Mouse (Mus musculus): ENCODE data around the gene Nalcn.
A peak's percentile ranks its signal among the peaks of the same experiment; 100 is the strongest.

The Nalcn gene

GRCm38 (mm10) chr14:123626501-123627179 lies at the start of gene Nalcn:
Nalcn (minus strand) TSS chr14:123627144.
- peak; percentile 76 for DNase-seq (ENCODE audit: low read depth, low spot score)

DNA sequence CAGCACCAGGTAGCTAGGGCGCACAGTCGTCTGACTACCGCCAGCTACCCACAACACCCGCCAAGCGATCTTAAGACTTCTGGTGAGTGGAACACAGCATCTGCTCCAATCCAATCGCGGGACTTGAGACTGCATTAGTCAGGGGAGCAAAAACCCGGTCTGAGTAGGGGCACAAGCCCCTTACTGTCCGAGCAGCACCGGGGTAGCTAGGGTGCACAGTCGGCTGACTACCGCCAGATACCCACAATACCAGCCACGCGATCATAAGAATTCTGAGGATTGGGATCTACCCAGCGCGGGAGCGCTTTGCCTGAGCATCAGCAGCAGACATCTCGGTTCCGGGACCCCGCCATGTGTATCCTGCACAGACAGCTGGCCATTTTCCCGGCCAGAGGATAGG lies 44.1 kb upstream of the Nalcn start:
- peak; percentile 72 for DNase-seq (ENCODE audit: low read depth, low spot score)

DNA sequence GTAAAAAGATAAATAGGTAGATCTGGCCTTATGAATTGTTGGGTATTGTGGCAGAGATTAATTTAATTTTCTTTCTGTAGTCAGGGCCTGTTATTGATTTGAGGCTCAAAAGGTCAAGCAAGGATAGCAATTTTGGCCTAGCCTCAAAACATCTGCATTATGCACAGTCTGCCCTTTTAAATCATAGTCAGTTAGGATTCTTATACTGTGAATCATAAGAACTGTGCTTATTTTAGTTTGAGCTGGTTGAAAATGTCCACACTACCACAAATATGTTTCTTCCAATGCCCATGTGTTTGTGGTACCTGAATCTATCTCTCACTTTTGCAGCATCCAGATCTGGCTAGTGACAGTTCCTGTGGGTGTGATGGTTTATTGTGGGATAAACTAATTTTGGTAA lies 37.5 kb upstream of the Nalcn start:
- DNase-seq (ENCODE audit: low read depth, low spot score): no peak

GRCm38 (mm10) chr14:123663206-123663605 lies 36.3 kb upstream of the Nalcn start:
- no peak for DNase-seq (ENCODE audit: low read depth, low spot score)

- no peak for DNase-seq (ENCODE audit: low read depth, low spot score)
Measured at GRCm38 (mm10) chr14:123662386-123662785, 35.4 kb upstream of the Nalcn start.

DNA sequence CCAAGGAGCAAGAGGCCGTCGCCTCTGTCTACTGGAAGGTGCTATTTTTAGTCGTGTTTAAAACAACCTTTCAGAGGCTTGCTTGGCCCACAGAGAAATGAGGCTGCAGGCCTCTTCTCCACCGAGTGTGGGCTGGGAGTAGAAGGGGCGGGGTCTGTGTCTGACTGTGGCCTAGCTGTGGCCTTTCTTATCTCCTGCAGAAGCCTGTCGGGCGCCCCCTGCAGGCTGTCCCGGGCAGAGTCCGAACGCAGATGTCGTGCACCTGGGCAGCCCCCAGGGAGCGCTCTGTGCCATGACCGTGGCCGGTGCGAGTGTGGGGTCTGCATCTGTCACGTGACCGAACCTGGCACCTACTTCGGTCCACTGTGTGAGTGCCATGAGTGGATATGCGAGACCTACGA lies 34.1 kb upstream of the Nalcn start:
- DNase-seq (ENCODE audit: low read depth, low spot score): peak; percentile 92

DNA sequence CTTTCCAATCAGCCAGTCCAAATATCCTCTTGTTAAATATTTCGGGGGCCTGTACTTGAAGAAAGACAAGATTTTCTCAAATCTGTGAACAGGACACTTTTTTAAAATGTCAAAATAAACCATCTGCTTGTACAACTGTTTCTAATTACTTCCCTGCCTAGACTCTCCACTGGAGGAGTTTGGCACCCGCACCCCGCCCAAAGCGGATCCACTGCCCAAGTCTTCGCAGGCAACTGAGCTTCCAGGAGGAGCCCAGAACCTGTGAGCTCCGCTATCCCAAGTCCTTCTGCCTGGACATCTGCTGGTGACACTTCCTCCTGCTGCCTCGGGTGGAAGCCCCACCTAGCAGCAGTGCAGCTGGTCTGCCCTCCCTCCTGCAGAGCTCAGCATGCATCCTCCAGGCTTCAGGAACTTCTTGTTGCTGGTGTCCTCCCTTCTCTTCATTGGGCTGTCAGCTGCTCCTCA lies 33.0 kb upstream of the Nalcn start, which contains the start of gene Itgbl1:
Gene Itgbl1 (plus strand): TSS at position 51 of the 465 bp plus-strand sequence.
- peak; percentile 9 for DNase-seq (ENCODE audit: low read depth, low spot score)

- DNase-seq (ENCODE audit: low read depth, low spot score): no peak
Measured at GRCm38 (mm10) chr14:123627180-123627562, 227 bp upstream of the Nalcn start.

GRCm38 (mm10) chr14:123622969-123623368 lies 4.0 kb downstream of the Nalcn start:
- no peak for DNase-seq (ENCODE audit: low read depth, low spot score)

DNA sequence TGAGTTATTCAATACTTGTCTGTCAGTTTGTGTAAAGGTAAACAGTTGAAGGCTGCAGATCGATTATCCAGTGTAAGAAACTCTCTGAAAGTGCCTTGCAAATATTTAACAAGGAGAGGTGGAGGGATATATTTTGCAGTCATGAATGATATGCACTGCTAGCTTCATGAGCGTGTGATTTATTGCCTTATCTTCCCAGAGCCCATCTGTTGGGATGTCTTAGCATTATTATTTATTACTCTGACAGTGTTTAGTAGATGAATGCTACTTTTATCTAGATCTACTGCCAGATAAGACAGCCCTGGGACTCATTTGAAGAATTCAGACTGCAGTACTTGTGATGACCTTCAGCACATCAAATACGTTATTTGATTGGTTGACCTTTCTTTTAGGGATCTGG lies 31.7 kb downstream of the Nalcn start:
- DNase-seq (ENCODE audit: low read depth, low spot score): no peak

DNA sequence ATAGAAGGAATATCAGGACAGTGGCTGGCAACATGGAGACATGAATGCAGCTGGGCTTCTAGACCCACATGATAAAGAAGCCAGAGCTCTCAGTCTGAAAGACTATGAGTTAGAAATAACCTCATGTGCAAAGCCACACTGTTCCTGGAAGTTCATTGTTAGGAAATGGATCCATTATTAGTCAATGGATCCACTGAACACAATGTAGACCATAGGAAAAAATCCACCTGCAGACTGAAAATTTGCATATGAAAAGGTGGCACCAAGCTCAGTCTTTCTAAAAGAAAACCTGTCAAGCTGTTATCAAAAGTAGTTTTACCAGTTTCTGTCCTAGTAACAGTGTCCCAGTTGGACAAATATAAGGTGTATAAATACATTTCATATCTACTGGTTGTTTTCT lies 39.5 kb downstream of the Nalcn start:
- DNase-seq (ENCODE audit: low read depth, low spot score): peak; percentile 92

- DNase-seq (ENCODE audit: low read depth, low spot score): no peak
Measured at GRCm38 (mm10) chr14:123582433-123582832, 44.5 kb downstream of the Nalcn start.

- DNase-seq (ENCODE audit: low read depth, low spot score): no peak
Measured at GRCm38 (mm10) chr14:123575356-123575755, 51.6 kb downstream of the Nalcn start.

DNA sequence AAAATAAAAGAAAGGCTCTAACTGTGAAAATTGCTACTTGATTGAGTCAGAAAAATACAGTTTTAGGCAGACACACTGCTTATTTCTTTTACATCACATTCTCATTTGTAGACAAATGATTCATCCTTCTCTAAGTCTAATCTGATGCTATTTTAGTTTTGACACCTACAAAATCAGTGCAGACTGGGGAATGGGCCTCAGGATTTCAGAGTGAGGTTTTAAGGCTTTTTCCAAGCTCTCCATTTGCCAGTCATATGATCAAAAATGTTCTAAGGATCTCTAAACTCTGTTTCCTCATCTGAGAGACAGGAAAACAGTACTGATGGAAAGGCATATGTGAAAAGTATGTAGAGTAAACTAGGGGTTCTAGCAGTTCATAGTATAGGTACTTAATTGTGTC lies 52.0 kb downstream of the Nalcn start:
- DNase-seq (ENCODE audit: low read depth, low spot score): no peak

- no peak for DNase-seq (ENCODE audit: low read depth, low spot score)
Measured at GRCm38 (mm10) chr14:123566599-123566998, 60.3 kb downstream of the Nalcn start.

DNA sequence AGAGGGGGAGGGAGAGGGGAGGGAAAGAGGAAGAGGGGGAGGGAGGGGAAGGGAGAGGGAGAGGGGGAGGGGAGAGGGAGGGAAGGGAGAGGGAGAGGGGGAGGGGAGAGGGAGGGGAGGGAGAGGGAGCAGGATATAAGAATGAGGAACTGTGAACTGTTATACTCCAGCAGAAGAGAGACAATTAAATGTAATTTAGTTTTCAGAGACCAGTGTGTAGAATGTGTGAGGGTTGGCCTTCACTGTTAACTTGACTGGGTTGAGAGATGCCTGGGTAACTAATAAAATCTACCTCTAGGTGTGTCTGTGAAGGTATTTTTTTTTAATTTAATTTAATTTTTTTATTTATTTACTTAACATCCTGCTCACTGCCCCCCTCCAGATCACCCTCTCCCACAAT lies 71.4 kb downstream of the Nalcn start:
- no peak for DNase-seq (ENCODE audit: low read depth, low spot score)

DNA sequence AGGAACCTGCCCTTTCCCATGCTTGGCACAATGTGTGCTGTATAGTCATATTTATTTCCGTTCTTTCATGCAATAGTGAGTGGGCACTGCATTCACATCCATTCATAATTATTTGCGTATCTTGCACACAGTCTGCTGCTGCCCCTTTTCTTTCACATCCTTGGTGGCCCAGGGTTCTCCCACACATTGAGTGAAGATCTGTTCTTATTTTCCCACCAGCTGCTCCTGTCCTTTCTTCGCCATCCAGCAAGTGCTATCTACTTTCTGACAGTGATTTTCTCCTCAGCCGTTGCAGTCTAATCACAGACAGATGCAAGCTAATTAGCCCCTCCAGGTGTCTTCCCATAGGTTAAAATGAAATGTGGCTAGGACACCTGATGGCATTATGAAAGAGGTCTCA lies 72.0 kb downstream of the Nalcn start:
- DNase-seq (ENCODE audit: low read depth, low spot score): no peak

DNA sequence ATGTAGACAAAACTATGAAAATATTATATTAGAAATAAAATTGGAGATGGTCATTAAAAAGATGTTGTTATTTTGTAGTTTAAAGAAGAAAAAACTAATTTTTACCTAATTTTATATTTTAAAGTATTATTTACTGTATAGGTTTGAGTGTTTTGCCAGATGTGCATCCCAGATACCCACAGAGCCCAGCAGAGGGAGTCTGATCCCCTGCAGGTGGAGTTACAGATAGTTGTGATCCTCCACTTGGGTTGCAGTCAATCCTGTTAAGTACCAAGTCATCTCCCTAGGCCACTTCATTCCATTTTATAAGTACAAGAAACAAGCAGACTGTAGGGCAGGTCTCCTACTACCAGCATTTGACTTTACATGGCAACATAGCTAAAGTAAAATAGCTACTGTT lies 84.6 kb downstream of the Nalcn start:
- DNase-seq (ENCODE audit: low read depth, low spot score): peak; percentile 70

DNA sequence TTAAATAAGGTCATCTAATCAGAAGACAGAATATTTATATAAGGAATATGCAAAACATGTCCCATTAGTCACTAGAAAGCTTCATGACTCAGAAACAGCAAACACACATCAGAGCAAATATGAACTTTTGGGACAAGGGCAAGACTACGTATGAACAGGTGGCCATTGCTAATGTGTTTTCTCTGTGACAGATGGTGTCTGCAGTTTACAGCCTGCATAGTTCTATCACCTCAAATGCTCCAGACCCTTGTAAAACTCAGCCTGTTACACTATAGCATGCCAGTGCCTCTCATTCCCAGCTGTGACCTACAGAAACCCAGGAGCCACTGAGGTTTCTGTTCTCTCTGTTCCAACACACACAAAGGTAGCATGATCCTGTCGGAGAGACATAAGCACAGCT lies 91.3 kb downstream of the Nalcn start:
- no peak for DNase-seq (ENCODE audit: low read depth, low spot score)

DNA sequence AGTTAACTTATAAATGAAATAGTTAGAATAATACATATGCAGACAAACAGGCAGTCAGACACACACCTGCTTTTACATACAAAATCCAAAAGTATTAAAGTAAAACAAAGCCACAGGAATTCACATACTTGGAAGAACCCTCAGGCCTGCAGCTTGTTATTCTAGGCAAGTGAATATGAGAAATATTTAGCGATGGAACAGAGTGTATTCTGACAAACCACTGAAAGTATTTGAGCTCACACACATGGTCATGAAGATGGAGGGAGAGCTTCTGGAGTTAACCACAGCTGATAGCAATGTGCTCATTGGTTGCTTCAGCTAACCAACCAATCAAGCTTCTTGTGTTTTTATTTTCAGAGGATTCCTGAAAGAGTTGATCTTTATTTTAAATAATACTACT lies 93.9 kb downstream of the Nalcn start:
- no peak for DNase-seq (ENCODE audit: low read depth, low spot score)

- DNase-seq (ENCODE audit: low read depth, low spot score): peak; percentile 29
Measured at GRCm38 (mm10) chr14:123531271-123531670, 95.7 kb downstream of the Nalcn start.

DNA sequence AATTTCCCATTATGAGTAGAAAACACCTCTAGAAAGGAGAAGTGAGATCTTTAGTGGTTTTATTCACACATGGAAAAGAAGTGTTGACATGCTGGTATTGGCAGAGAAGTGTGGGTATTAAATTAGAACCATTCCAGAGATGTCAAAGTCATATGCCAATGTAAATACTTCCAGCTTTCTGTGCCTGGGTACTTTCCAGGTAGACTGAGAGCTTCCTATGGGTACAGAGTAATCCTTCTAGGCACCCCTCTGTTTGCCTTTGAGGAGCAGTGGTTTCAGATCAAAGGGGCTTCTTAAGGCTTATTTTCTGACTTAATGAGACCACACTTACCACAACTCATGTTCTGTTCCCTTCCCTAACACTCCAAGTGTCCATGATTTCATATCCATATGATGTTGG lies 97.8 kb downstream of the Nalcn start:
- no peak for DNase-seq (ENCODE audit: low read depth, low spot score)

- peak; percentile 80 for DNase-seq (ENCODE audit: low read depth, low spot score)
Measured at GRCm38 (mm10) chr14:123513376-123514141, 113.4 kb downstream of the Nalcn start.

All from R1 (cell line).